Mouse (Mus musculus) limb, embryonic 15.5 days (tissue): ENCODE results near the gene Cab39. TPM values are rescaled to one million over a fixed set of nuclear protein-coding genes. Genes with fewer than 3 reads are reported as not detected.

Experiments
- ATAC-seq: fragments of 200-750 bp; cut with Nextera tagmentation; 2 replicates; pipeline ENCODE4 v1.8.0; 2017; ENCODE audit warnings: low read depth, moderate TSS enrichment; ENCODE audit not compliant: insufficient number of reproducible peaks, low FRiP score, low TSS enrichment
- H3K27ac ChIP-seq: fragments of 300-500 bp; sonication (generic); 2 replicates; pipeline ENCODE4 v1.5.1; 2015; ENCODE audit warnings: moderate library complexity, mild to moderate bottlenecking, inconsistent platforms
- H3K27me3 ChIP-seq: fragments of 300-500 bp; sonication (generic); 2 replicates; pipeline ENCODE4 v1.6.1; 2015; ENCODE audit warnings: inconsistent platforms
- H3K36me3 ChIP-seq: fragments of 300-500 bp; sonication (generic); 2 replicates; pipeline ENCODE4 v1.6.1; 2015; ENCODE audit warnings: inconsistent platforms
- H3K4me1 ChIP-seq: fragments of 300-500 bp; sonication (generic); 2 replicates; pipeline ENCODE4 v1.6.1; 2015; ENCODE audit warnings: inconsistent platforms
- H3K4me2 ChIP-seq: fragments of 300-500 bp; sonication (generic); 2 replicates; pipeline ENCODE4 v1.6.1; 2015; ENCODE audit warnings: mild to moderate bottlenecking, inconsistent platforms
- H3K4me3 ChIP-seq: fragments of 300-500 bp; sonication (generic); 2 replicates; pipeline ENCODE4 v1.5.1; 2015; ENCODE audit warnings: mild to moderate bottlenecking, inconsistent platforms
- H3K9ac ChIP-seq: fragments of 300-500 bp; sonication (generic); 2 replicates; pipeline ENCODE4 v1.6.1; 2015; ENCODE audit warnings: inconsistent platforms
- H3K9me3 ChIP-seq: fragments of 300-500 bp; sonication (generic); 2 replicates; pipeline ENCODE4 v1.6.1; 2016; ENCODE audit warnings: inconsistent platforms
- WGBS: fragments of 180-500 bp; shearing (Covaris S2); methylation state at CpG from one replicate; pipeline ENCODE4 v1.1.7; 2015; 5-methylcytosine and 5-hydroxymethylcytosine counted together
- polyA plus RNA-seq: library from polyadenylated mRNA; unstranded; fragments of >200 nt; fragmentation: Nextera tagmentation; extraction: Ambion mirVana; gene quantifications from 2 replicates; pipeline ENCODE4 v1.2.1, GENCODE M21; 2015

The Cab39 gene
- polyA plus RNA-seq, 1 experiment from 2014 or later: 26.9 TPM

DNA sequence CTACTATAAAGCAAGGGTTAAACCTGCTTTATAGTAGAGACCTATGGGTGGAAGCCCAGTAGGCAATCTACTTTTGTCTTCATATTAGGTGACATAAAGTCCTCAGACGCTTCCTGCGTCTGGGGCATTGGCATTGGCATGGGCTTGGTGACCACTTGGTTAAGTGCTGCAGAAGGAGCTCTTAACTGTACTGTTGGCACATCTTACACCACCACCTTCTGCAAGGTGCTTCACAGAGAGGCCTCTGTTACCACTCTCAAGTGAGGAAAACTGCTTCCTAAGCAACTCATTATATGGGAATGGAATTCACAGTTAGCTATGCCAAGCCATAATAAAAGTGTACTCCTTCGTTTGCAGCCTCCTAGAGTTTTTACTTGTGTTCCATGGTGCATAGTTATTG lies 31.7 kb downstream of the Cab39 start:
- Histone ChIP-seq H3K27ac (no peak overlapping the region), H3K4me2 (no peak overlapping the region), H3K4me3 (no peak overlapping the region), H3K9ac (no peak overlapping the region), H3K36me3 (peaks cover 24% of the 10 kb centered on the region), H3K9me3 (no peaks in the 10 kb centered on the region), H3K27me3 (no peaks in the 10 kb centered on the region), H3K4me1 (no peaks in the 10 kb centered on the region; the same call in 1 of the 2 replicates)
- WGBS: 68% methylated on average over 3 of the region's 3 CpGs
- ATAC-seq: no peak

DNA sequence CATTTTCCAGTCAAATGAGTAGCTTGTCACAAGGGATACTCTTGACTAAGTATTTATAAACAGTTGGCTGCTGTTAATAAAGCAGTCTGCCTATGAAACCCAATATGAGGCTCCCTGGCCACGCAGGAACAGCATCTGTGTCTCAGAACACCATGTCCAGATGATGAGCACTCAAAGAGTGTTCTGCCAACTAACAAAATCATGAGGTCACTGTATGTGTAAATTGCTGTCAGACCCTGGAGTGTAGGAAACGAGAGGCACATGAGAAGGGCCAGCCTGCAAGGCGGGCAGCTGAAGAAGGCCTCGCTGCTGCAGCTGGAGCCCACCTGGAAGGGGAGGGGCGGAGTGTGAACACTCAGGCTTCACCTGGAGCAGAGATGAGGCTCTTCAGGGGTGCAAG lies 33.9 kb downstream of the Cab39 start:
- no peak overlapping the region for H3K9ac ChIP-seq
- no peak overlapping the region for H3K4me2 ChIP-seq
- no peak overlapping the region for H3K4me3 ChIP-seq
- peaks cover 15% of the 10 kb centered on the region; the same call in 1 of the 2 replicates for H3K36me3 ChIP-seq
- no peak overlapping the region for H3K27ac ChIP-seq
- H3K27me3 ChIP-seq: no peaks in the 10 kb centered on the region
- no peak for ATAC-seq
- H3K4me1 ChIP-seq: no peaks in the 10 kb centered on the region; the same call in 1 of the 2 replicates
- H3K9me3 ChIP-seq: no peaks in the 10 kb centered on the region
- 65% methylated on average over 5 of the region's 5 CpGs for WGBS

DNA sequence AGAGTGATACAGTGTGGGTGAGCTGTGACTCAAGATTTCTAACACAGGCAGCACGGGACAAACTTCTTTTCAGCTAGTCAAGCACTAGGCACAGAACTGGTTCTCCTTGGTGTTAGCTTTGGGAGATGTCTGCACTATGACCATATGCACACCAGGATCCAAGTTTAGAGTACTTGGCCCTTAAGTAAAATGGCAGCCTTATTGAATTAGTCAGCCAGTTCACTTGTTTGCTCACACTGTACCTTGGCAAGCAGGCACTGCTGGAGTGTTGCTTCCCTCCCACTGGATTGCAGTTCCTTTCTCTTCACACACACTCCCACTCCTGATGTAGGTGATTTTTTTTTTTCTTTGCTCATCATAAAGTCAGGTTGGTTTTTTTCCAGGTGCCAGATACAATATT lies 35.8 kb downstream of the Cab39 start:
- WGBS: 85% methylated on average over 1 of the region's 1 CpGs
- Histone ChIP-seq H3K27me3 (no peaks in the 10 kb centered on the region), H3K9ac (no peak overlapping the region), H3K36me3 (peaks cover 10% of the 10 kb centered on the region; the same call in 1 of the 2 replicates), H3K4me3 (no peak overlapping the region), H3K4me2 (no peak overlapping the region), H3K9me3 (no peaks in the 10 kb centered on the region), H3K4me1 (no peaks in the 10 kb centered on the region; the same call in 1 of the 2 replicates), H3K27ac (no peak overlapping the region)
- no peak for ATAC-seq

GRCm38 (mm10) chr1:85838056-85838455 lies 44.8 kb downstream of the Cab39 start:
- Histone ChIP-seq H3K9me3 (no peaks in the 10 kb centered on the region), H3K36me3 (peaks cover 14% of the 10 kb centered on the region), H3K4me1 (no peaks in the 10 kb centered on the region), H3K27me3 (no peaks in the 10 kb centered on the region), H3K27ac (no peak overlapping the region), H3K4me2 (no peak overlapping the region), H3K4me3 (no peak overlapping the region), H3K9ac (no peak overlapping the region)
- no peak for ATAC-seq
- 69% methylated on average over 4 of the region's 4 CpGs for WGBS

DNA sequence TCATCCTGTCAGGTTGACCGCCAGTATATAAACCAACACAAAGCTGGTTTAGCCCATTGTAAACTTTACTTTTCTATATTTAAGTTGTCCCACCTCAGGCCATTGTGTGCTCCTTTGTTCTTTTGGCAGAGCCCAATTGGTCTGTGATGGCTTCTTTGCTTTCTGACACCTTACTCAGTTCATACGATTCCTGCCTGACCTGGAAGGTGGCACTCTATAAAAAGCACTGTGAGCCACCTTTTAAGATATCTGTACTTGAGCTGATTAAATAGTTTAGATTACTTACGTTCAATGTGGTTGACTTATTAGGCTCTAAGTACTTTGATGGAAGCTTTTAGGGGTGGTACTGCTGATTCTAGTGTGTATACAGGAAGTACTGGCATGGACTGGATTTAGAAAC lies 46.1 kb downstream of the Cab39 start:
- WGBS: 70% methylated on average over 3 of the region's 3 CpGs
- no peak overlapping the region for H3K4me2 ChIP-seq
- no peaks in the 10 kb centered on the region for H3K9me3 ChIP-seq
- H3K4me3 ChIP-seq: no peak overlapping the region
- H3K27me3 ChIP-seq: no peaks in the 10 kb centered on the region
- ATAC-seq: no peak
- no peak overlapping the region for H3K27ac ChIP-seq
- no peaks in the 10 kb centered on the region for H3K4me1 ChIP-seq
- peaks cover 22% of the 10 kb centered on the region for H3K36me3 ChIP-seq
- H3K9ac ChIP-seq: no peak overlapping the region

DNA sequence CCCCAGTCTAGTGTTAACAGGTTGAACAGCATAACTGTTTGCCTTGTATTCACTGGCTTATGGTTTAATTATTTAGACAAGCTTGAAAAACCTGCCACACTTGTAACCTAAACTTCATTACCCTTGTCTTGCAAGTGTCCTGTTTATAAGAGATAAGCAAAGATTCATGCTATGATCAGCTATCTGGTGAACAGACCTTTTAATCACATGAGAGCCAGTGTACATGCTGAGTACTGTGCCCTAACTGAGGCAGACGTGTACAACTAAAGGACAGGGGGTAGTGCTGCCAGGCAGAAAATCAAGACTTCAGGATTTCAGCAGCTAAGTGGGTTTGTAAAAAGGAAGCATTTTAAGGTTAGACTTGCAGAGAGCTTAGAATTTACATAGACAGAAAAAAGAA lies 46.5 kb downstream of the Cab39 start:
- Histone ChIP-seq H3K9me3 (no peaks in the 10 kb centered on the region), H3K27me3 (no peaks in the 10 kb centered on the region), H3K4me1 (no peaks in the 10 kb centered on the region), H3K4me2 (no peak overlapping the region), H3K9ac (no peak overlapping the region), H3K27ac (no peak overlapping the region), H3K4me3 (no peak overlapping the region), H3K36me3 (peaks cover 22% of the 10 kb centered on the region)
- no peak for ATAC-seq
- WGBS: 82% methylated on average over 1 of the region's 1 CpGs

DNA sequence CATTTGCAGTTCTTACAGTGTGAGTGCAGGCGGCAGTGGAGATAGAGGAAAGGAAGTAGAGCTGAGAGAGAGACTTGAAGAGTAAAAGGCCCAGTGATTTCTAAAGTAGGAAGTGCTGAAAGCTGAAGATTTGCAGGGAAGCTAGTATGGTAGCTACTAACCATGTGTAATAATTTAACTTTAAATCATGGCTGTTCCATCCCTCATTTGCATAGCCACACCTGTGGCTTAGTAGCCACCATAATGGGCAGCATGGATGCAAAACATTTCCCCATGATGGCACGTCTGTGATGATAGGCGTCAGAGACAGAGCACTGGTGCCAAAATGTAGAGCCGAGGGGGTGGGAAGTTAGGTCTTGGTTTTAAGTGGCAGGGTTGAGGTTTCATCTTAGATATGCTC lies 47.2 kb downstream of the Cab39 start:
- Histone ChIP-seq H3K9me3 (no peaks in the 10 kb centered on the region), H3K4me3 (no peak overlapping the region)
- 84% methylated on average over 4 of the region's 4 CpGs for WGBS

GRCm38 (mm10) chr1:85842251-85842650 lies 49.0 kb downstream of the Cab39 start:
- ATAC-seq: no peak
- H3K27me3 ChIP-seq: no peaks in the 10 kb centered on the region
- H3K9me3 ChIP-seq: no peaks in the 10 kb centered on the region
- no peak overlapping the region for H3K4me2 ChIP-seq
- H3K36me3 ChIP-seq: peaks cover 25% of the 10 kb centered on the region
- H3K27ac ChIP-seq: no peak overlapping the region
- no peak overlapping the region for H3K4me3 ChIP-seq
- no peak overlapping the region for H3K9ac ChIP-seq
- no peaks in the 10 kb centered on the region for H3K4me1 ChIP-seq

More for the DNA sequence above, 47.2 kb downstream of the Cab39 start:
- no peak overlapping the region for H3K27ac ChIP-seq
- H3K4me2 ChIP-seq: no peak overlapping the region
- no peaks in the 10 kb centered on the region for H3K27me3 ChIP-seq
- H3K9ac ChIP-seq: no peak overlapping the region
- no peak for ATAC-seq
- H3K4me1 ChIP-seq: no peaks in the 10 kb centered on the region
- H3K36me3 ChIP-seq: peaks cover 23% of the 10 kb centered on the region

GRCm38 (mm10) chr1:85843291-85843863 lies 50.1 kb downstream of the Cab39 start:
- Histone ChIP-seq H3K27ac (no peak overlapping the region), H3K9ac (no peak overlapping the region), H3K36me3 (peaks cover 33% of the 10 kb centered on the region), H3K27me3 (no peaks in the 10 kb centered on the region), H3K9me3 (no peaks in the 10 kb centered on the region), H3K4me2 (no peak overlapping the region), H3K4me3 (no peak overlapping the region), H3K4me1 (no peaks in the 10 kb centered on the region)
- 91% methylated on average over 4 of the region's 4 CpGs for WGBS
- ATAC-seq: no peak

DNA sequence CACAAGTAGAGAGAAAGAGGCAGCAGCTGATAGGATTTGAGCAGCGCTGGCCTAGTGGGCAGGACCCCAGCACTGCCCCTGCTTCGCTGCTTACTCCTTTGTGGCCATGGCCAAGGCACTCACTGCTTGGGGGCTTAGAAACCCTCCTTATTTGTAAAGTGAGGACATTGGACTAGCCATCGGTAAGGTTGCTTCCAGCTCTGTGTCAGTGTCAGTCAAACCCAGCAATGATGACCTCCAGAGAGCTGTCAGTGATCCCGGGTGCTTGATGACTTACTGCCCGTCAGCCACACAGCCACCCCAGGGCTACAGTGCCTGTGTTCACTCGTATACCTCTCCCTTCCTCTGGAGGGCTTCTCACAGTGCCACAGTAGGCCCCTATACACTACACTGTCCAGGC lies 51.7 kb downstream of the Cab39 start:
- no peak overlapping the region for H3K4me3 ChIP-seq
- no peaks in the 10 kb centered on the region for H3K4me1 ChIP-seq
- H3K4me2 ChIP-seq: no peak overlapping the region
- no peak overlapping the region for H3K27ac ChIP-seq
- H3K27me3 ChIP-seq: no peaks in the 10 kb centered on the region
- no peak for ATAC-seq
- H3K36me3 ChIP-seq: peaks cover 46% of the 10 kb centered on the region
- WGBS: 83% methylated on average over 6 of the region's 6 CpGs
- no peaks in the 10 kb centered on the region for H3K9me3 ChIP-seq
- no peak overlapping the region for H3K9ac ChIP-seq

DNA sequence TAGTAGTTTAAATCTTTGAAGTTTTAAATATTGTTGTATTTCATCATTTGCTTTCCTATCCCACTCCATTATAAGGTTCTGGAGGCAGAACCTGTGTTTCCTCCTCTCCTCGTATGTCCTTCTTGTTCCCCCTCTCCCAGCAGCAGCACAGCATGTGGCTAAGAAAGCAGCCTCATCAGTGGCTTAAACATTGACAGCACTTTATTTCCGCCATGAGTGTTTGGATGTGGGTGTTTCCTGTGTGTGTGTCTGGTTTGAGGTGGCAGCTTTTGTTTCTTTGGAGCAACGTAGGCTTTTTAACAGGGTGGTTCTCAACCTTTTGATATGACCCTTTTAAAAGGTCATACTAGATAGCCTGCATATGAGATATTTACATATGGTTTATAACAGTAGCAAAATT lies 52.2 kb downstream of the Cab39 start:
- no peak overlapping the region for H3K9ac ChIP-seq
- no peak overlapping the region for H3K4me3 ChIP-seq
- no peak for ATAC-seq
- no peaks in the 10 kb centered on the region for H3K27me3 ChIP-seq
- no peak overlapping the region for H3K4me2 ChIP-seq
- H3K36me3 ChIP-seq: peaks cover 49% of the 10 kb centered on the region
- H3K9me3 ChIP-seq: no peaks in the 10 kb centered on the region
- no peaks in the 10 kb centered on the region for H3K4me1 ChIP-seq
- WGBS: 79% methylated on average over 3 of the region's 3 CpGs
- no peak overlapping the region for H3K27ac ChIP-seq

- no peaks in the 10 kb centered on the region for H3K9me3 ChIP-seq
- WGBS: 92% methylated on average over 14 of the region's 14 CpGs
- H3K9ac ChIP-seq: no peak overlapping the region
- H3K4me2 ChIP-seq: no peak overlapping the region
- H3K36me3 ChIP-seq: peaks cover 50% of the 10 kb centered on the region
- H3K27me3 ChIP-seq: no peaks in the 10 kb centered on the region
- no peaks in the 10 kb centered on the region for H3K4me1 ChIP-seq
- no peak for ATAC-seq
- no peak overlapping the region for H3K27ac ChIP-seq
- no peak overlapping the region for H3K4me3 ChIP-seq
Observed at GRCm38 (mm10) chr1:85849016-85849415, 55.8 kb downstream of the Cab39 start.

- no peak for ATAC-seq
- no peak overlapping the region for H3K4me2 ChIP-seq
- WGBS: 92% methylated on average over 5 of the region's 5 CpGs
- H3K9ac ChIP-seq: no peak overlapping the region
- no peak overlapping the region for H3K27ac ChIP-seq
- H3K4me1 ChIP-seq: no peaks in the 10 kb centered on the region
- peaks cover 46% of the 10 kb centered on the region for H3K36me3 ChIP-seq
- H3K27me3 ChIP-seq: no peaks in the 10 kb centered on the region
- no peak overlapping the region for H3K4me3 ChIP-seq
- no peaks in the 10 kb centered on the region for H3K9me3 ChIP-seq
Observed at GRCm38 (mm10) chr1:85850851-85851250, 57.6 kb downstream of the Cab39 start.
